Mouse (Mus musculus): ENCODE results near the gene Tmem259.
A peak's percentile ranks its signal among the peaks of the same experiment; 100 is the strongest.

Gene Tmem259

DNA sequence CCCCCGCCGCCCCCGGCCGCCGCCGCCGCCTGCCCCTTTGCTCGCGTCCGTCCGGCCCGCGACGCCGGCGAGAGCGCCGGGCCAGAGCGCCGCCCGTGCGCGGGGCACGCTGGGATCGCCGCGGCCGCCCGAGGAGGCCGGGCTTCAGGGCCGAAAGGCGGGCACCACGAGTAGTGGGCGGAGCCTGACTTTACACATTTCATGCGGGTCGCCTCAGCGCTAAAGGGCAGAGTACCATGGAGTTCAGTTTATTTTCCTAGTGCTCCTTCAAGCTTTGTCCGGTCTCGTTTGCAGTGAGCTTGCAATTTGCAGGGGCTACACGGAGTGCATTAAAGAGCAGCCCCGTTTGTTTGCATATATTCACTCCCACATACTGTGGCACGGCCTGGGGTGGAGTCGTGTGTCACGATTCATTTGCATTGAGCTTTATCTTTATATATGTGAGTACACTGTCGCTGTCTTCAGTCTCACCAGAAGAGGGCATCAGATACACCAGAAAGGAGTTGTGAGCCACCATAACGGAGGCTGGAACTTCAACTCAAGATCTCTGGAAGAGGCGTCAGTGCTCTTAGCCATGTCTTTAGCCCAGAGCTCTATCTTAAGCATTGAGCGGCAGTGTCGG is at the start of gene Tmem259:
Tmem259 (minus strand) TSS at position 136 of the 622 bp plus-strand sequence.
- peak; percentile 79 for DNase-seq (ENCODE audit: low read depth, low spot score)

DNA sequence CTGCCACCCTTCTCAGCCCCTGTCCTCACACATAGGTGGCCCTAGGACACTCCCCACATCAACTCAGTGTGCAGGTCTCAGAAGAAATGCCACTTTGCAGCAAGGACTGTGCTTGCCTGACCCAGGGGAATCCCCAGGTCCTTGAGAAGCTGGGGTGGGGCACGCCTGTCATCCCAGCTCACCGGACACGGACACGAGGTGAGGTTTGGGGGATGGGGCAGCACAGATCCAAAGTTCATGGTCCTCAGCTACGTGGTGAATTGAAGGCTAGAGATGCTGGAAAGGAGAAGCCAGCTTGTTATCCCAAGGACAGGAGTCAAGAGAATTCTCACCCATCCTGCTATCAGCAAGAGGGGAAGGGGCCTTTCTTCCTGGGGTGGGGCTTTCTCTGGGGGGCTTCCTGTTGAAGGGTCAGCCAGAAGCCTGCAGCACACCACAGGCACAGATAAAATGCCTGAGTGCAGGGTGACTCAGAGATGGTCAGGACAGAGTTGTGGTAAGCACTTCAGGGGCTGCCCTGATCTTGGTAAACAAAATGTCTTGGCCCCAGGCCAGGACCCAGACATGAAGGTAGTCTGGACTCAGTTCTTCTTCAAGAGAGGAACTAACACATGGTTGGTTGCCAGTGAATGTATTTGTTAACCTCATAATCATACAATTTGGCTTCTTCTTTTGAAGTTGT is 48.8 kb upstream of the Tmem259 start:
- no peak for DNase-seq (ENCODE audit: low read depth, low spot score)

DNA sequence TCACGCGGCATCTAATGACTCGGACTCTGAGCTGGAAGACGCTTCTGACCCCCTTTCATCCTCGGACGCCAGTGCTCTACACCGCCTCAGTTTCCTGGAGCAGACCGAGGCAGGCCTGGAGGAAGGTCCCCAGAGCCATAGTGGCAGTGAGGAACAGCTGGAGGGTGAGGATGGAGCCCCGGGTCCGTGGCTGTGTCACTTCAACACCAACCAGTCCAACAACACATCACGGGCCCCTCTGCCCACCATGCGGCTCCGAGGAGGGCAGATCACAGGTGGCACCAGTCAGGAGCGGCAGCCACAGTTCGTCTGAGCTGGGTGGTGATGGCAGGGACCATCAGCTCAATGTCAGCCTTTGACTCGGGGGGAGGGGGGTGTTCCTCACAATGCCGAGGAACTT is 46.6 kb upstream of the Tmem259 start:
- DNase-seq (ENCODE audit: low read depth, low spot score): no peak

GRCm38 (mm10) chr10:80030191-80030590 is 46.1 kb upstream of the Tmem259 start:
- no peak for DNase-seq (ENCODE audit: low read depth, low spot score)

GRCm38 (mm10) chr10:80028521-80028846 is 44.4 kb upstream of the Tmem259 start:
- DNase-seq (ENCODE audit: low read depth, low spot score): no peak

DNA sequence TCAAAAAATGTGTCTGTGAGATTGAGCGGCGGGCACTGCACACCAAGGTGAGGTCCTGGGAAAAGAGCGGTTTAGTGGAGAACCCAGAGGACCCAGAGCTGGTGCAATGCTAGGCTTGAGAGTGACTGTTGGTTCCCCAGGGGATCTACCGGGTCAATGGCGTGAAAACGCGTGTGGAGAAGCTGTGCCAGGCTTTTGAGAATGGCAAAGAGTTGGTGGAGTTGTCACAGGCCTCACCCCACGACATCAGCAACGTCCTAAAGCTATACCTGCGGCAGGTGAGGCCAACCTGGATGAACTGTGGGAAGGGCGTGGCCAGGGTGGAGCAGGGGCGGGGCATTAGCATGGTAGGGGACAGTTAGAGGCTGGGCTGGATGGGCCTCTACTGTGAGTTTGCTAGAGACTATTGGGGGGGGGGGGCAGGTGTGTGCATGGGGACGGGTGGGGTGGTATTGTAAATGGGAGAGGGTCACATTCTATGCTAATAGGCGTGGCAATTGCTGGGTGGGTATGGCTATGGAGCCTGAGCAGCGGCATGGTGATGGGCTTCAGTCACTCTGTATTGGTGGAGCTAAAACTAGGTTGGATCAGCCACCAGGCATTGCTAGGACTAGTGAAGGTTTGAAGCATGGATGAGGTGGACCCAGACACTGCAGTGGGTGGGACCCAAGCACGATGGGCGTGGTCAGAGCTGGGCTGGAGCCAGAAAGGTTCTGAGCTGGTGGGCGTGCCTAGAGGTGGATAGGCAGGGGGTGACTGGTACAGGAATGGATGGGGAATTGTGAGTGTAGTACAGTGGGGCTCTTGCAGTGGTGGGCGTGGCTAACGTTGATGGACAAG is 43.8 kb upstream of the Tmem259 start:
- DNase-seq (ENCODE audit: low read depth, low spot score): no peak

DNA sequence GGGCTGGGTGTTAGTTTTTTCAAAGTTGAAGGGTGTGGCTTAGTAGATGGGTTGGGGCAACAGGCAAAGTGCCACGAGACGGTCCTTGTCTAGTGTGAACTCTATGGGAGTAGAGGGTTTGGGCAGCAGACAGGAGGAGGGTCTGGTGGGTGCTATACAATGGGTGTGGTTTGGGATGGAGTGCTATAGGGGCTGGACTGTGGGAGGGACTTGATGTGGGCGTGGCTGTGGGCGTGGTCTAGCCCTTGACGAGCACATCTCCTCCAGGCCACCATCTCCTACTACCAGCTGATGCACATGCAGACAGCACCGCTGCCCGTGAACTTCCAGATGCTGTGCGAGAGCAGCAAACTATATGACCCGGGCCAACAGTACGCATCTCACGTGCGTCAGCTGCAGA is 41.8 kb upstream of the Tmem259 start:
- no peak for DNase-seq (ENCODE audit: low read depth, low spot score)

- DNase-seq (ENCODE audit: low read depth, low spot score): no peak
Measured at GRCm38 (mm10) chr10:80025463-80025862, 41.3 kb upstream of the Tmem259 start.

DNA sequence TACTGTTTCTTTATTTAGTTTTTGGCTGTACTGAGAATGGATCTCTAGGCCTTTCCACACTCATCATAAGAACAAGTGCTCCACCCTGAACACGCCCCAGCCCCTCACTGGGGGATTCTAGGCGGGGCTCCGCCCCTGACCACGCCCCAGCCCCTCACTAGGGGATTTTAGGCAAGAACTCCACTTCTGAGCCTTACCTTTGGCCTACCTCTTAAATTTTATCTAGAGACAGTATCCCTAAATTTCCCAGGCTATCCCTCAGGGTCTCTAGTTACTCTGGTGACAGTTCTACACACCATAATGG is 40.9 kb upstream of the Tmem259 start:
- DNase-seq (ENCODE audit: low read depth, low spot score): no peak

GRCm38 (mm10) chr10:80024229-80025043 is 40.3 kb upstream of the Tmem259 start:
- no peak for DNase-seq (ENCODE audit: low read depth, low spot score)

GRCm38 (mm10) chr10:80023758-80024157 is 39.6 kb upstream of the Tmem259 start:
- no peak for DNase-seq (ENCODE audit: low read depth, low spot score)

DNA sequence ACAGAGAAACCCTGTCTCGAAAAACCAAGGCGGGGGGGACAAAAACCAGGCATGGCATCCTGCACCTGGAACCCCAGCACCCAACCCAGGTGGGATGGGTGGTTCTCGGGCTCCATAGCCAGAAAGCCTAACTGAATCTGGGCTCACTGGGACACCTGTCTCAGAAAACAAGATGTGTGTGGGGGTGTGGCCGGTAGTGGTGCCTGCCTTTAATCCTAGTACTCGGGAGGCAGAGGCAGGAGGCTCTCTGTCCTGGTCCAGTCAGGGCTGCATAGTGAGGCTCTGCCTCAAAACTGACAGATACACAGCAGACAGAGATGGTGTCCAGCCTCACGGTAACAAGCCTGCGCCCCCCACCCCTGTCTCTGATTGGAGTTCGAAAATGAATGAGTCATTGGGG is 38.7 kb upstream of the Tmem259 start:
- DNase-seq (ENCODE audit: low read depth, low spot score): no peak

DNA sequence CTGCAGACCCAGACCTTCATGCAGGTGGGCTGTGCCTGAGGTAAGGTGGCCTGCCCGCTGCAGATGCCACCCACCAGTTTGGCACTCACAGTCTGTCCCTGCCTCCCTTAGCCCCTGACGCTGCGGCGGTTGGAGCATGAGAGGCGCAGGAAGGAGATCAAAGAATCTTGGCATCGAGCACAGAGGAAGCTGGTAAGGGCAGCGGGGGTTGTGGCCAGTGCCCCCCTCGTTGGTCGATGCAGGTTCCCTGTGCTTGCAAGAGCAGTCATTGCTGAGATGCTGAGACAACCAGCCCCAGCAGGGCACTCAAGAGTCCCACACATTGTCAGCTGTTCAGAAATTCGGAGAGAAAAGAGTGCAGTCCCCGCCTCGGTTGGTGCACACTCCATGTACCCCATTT is 38.0 kb upstream of the Tmem259 start:
- DNase-seq (ENCODE audit: low read depth, low spot score): no peak

GRCm38 (mm10) chr10:80021320-80021641 is 37.2 kb upstream of the Tmem259 start:
- DNase-seq (ENCODE audit: low read depth, low spot score): no peak

DNA sequence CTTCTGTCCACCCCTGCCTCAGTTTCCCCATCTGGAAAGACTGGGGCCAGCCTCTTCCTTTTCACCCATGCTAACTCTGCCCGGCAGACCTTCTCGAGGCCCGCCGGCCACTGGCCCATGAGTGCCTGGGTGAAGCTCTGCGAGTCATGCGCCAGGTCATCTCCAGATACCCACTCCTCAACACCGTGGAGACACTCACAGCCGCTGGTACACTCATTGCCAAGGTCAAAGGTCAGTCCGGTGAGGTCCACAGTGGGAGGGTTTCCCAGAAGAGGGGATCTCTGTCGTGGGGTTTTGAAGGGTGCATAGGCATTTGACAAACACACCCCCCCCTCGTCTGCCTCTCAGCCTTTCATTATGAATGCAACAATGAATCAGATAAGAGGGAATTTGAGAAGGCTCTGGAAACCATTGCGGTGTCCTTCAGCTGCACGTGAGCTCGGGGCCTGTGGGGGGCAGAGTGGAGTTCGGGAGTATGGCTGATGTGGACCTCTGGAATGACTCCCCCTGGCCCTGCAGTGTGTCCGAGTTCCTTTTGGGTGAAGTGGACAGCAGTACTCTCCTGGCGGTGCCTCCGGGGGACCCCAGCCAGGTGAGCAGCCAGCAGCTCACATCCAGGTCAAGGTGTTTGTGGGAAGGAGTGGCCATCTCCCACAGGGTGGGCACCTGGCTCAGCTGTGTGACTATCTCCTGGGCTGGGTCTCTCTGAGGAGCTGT is 36.6 kb upstream of the Tmem259 start:
- DNase-seq (ENCODE audit: low read depth, low spot score): no peak

GRCm38 (mm10) chr10:80020191-80020590 is 36.1 kb upstream of the Tmem259 start:
- DNase-seq (ENCODE audit: low read depth, low spot score): no peak

GRCm38 (mm10) chr10:80019471-80020131 is 35.5 kb upstream of the Tmem259 start:
- DNase-seq (ENCODE audit: low read depth, low spot score): no peak

DNA sequence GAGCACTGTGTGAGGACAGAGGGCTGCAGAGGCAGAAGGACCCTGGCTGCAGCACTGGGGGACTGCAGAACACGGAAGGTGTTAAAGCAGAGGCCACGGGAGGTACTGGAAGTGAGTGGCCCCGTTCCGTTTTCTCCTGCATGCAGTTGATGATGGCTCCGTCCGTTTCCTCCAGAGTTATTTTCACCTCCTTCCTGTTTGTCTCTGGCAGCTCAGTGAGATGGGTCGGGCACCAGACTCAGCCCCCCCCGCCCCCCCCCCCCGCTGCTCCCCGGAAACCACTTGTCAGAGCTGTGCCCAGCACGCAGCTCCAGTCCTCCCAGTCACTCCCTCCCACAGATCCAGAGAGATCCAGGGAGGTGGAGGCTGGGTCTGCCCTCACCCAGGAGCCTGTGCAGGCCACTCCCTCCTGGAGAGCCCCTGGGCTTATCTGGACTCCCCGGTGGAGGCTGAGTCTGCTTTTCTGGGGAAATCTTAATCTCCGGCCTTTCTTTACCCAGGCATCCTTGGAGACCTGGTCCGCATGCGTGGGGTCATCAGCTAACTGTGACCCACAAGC is 34.7 kb upstream of the Tmem259 start:
- no peak for DNase-seq (ENCODE audit: low read depth, low spot score)

DNA sequence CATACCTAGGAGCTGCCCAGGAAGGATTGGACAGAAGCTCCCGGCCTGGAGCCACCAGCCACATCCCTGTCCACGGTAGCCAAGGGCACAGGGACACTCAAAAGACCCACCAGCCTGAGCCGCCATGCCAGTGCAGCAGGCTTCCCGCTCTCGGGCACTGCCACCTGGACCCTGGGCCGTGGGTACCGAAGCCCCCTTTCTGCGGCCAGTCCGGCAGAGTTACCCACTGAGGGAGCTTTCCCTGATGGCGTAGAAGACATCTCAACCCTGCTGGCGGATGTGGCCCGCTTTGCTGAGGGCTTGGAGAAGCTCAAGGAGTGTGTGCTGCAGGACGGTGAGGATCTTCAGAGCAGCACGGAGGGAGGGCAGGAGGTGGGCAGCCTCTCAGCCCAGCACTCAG is 33.6 kb upstream of the Tmem259 start:
- no peak for DNase-seq (ENCODE audit: low read depth, low spot score)

DNA sequence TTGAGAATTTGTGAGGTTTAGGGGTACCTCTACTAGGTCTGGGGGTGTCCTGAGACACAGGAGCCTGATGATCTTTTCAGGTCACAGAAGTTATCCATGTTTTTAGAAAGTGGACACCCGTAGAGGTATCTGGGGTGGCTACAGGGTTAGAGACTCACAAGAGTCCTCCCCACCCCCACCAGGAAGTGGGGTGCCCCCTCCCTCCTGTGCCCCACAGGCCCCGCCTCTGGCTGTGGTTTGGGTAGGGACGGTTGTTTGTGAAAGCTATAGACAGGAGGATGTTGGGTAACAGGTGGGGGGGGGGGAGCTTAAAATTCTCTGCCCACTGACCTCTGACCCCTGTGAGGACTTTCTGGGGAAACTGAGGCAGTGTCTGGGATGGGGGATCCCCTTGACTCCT is 33.2 kb upstream of the Tmem259 start:
- no peak for DNase-seq (ENCODE audit: low read depth, low spot score)

- DNase-seq (ENCODE audit: low read depth, low spot score): no peak
Measured at GRCm38 (mm10) chr10:80016931-80017330, 32.8 kb upstream of the Tmem259 start.
